Mouse (Mus musculus) testis, postnatal 14 days (tissue): ENCODE results near the gene Pzp.

ENCODE experiments used
- DNase-seq: peaks from one replicate; pipeline ENCODE4 v3.0.0; 2021; ENCODE audit warnings: low spot score

Pzp gene

DNA sequence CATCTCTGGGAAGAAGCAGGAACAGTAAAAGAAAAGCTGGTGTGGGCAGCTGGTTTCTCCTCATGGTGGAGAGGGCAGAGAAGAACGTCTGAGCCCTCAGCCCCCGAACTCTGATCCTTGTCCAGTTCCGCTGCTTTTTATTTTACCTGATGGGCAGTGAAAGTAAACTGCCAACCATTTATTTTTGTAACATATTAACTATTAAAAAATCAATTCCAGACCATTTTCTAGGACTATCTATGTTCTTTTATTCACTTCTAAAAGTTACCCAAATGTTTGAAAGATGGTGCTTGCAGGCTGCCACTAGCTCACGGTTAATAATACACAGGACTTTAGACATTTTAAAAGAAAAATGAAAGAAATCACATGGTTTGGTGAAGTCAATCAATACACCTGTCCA lies at the start of gene Pzp:
Gene Pzp (minus strand): TSS at position 120 of the 400 bp plus-strand sequence.
- no peak for DNase-seq

DNA sequence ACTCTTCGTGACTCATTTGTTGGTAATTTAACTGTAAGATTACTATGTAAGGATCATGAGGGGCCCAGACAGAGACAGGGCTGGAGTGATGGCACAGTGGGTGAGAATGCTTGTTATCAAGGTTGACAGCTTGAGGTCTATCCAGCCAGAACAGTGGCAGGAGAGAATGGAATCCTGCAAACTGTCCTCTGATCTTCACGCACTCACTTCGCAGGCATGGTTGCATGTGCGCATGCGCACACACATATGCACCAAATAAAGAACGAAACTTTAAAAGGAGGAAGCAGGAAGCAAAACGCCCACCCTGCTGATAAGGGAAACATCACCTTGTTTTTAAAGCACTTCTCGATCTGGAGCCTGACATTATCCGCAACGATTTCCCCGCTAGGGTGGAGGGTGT lies 40.1 kb upstream of the Pzp start:
- DNase-seq = no peak

DNA sequence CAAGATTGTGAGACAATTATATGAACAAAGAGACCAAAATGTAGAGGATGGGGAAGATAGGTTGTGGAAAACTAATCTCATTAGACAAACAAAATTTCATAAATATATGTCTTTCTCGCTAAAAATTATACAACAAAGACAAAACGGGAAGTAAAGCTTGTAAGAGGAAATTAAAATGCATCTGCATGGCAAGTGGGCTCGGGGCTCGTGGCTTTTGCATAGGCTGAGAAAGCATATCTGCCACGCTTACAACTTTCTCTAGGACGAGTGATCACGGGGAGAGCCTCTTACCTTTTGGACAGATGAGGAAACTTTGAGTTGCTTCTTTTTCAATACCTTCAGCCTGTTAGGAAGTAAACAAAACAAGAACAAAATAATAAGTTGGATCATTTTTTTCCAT lies 27.5 kb upstream of the Pzp start:
- DNase-seq = no peak

DNA sequence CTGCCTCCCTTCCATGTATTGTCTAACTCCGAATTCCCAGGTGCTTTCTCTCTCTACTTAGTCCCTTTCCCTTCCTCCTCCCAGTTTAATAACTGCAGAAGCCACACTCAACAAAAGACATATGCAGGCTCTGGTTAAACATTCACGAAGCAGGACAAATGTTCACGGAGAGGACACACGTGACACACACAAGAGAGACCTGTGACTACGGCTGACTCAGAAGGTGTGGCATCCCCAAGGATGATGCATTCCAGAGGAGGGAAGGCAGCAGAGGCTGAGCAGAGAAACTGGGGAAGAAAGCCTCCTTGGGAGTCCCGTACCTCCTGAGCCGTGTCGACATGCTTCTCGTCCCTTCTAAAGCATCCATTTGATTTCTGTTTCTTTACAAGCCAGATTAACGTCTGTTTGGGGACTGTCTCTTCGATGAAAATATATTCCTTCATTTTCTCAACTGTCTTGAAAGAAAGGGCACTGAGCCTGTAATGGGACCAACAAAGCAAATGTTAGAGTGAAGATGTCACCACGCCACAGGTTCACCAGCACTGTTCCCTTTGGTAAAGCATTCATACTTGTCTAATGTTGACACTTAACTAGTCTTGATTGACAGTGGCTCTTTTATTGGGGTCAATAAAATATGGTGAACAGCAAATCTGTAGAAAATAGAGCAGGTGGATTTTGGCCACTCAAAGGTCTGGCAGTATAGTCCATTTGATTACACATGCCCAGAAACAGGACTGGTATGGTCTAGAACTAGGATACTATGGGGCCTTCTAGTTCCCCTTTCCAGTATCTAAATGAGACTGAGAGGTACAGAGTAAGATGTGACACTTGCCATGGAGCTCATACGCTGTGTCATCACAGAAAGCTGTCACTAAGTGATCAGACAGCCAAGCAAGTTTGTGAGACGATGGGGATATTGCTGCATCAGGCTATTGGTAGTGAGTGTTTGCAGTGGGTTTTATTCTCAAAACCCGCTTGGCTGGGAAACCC lies 23.2 kb upstream of the Pzp start:
- DNase-seq = no peak

DNA sequence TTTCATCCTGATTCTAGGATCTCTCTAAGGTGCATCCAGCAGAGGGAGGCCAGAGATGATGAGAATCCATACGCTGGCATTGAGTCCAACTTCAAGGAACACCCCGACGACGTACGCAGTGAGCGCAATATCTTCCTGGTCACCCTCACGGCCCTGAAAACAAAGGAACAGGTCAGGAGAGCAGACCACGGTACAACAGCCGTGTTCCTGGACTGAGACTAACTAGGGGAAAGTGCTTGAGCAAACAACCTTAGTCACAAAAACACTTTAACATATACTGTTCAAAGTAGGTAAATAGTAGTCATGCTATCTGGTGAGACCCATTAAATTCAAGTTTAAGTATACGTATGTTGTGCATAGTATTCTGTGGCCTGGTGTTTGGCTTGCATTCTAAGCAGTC lies 22.0 kb upstream of the Pzp start:
- no peak for DNase-seq

DNA sequence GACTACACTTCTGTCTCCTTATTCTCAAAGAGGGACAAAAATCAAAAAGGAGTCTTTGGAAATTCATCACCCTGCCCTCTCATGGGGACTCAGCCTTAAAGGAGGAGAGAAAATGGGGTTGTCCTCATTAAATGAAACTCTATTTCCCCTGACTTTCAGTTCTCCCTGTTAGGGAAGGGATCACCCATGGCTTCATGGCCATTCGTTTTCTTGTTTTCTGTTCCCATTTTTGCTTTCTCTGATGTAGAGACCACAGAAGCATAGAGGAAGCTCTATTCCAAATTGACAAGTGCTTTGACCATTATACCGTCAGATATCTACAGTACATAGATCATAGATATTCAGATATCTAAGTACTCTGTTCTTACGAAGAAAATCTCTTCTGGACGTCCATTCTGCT lies 18.9 kb upstream of the Pzp start:
- DNase-seq = no peak

DNA sequence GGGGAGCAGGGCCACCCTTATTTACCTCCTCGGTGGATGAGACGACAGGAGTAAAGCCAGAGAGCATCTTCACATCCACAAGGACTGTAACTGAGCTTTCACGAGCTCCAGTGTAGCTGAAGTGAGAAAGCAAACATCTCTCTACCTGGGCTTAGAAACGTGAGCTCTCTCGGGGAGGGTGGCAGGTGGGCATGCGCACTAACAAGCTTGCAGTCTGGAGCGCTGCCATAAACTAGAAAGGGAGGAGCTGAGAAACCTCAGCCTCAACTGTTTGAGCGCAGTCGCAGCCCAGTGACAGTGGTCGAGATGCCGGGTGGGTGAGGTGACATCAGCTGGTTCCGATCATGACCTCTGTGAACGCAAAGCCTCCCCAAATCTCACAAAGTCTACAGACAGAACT lies 16.7 kb upstream of the Pzp start:
- DNase-seq = no peak

DNA sequence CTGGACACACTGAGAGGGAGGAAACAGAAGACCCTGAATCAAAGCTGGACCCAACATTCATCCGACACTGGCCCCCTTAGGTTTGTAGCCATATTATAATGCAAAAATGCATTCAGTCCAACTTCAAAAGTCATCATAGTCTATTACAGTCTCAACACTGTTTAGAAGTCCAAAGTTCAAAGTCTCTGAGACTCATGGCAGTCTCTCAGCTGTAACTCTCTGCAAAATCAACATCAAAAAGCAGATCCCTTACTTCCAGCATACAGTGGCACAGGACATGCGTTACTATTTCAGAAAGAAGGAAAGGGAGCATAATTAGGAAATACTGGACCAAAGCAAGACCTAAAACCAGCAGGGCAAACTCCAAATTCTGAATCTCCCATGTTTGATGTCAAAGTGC lies 8.7 kb upstream of the Pzp start:
- DNase-seq = no peak

DNA sequence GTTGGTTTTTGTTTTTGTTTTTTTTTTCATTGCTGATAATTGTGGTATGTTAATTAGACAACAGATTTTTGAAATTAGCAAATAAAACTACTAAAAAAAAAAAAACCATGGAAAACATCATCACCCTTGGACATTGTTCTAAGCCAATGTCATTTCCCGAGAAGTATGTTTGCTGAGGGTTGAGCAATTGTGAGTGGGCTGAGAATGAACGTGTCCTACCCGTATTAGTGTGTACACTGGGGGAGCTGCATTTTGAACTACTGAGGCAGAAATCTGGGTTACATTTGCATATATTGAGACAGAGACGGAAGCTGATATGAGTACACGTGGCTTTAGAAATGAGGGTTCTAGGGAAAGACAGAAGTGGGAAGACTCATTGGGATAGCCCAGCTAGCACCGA lies 6.8 kb upstream of the Pzp start:
- DNase-seq = no peak

DNA sequence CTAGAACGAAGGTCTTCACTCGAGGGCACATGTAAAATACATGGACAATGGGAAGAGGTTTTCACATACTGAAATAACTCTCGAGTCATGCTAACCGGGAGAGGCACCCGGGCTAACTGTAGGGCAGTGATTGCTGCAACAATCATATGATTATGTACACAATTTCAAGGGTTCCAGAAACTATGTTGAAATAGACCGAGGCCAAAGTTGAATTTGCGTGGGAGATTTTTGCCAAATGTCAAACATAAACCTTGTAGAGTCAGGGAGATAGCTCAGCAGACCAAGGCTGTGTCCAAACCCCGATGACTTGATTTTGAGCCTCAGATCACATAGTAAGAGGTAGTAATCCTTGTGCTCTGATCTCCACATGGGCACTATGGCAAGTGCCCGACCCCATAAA lies 6.2 kb upstream of the Pzp start:
- DNase-seq = no peak

DNA sequence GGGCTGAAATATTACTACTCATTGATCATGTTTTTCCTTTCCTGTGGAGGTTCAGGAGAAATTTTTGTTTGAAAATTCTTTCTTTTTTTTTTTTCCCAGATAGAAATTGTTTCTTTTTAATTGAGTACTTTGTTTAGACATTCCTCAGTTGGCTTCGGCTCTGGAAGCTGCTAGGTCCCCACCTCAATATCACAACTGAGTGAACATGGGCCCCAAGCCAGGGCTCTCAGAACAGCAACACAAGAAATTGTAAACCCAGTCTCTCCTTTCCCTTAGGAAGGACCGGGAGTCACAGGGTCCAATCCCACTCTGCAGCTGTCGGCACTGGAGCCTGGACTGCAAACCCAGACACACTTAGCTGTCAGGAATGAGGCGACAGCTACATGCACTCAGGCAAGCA lies 2.0 kb upstream of the Pzp start:
- DNase-seq = no peak

DNA sequence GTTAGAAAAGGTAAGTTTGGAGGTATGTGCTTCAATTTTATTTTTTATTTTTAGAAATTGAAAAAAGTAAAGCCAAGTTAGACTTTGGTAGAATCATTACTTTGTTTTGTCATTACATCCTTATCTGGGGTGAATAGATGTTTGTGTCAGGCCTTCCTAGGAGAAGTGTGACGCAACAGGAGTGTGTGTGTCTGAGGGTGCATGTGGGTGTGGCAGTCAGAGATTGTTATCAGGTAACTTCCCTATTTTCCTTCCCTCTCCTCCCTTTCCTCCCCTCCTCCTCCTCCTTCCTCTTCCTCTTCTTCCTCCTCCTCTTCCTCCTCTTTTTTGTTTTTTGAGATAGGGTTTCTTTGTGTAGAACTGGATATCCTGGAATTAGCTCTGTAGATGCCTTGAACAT lies 590 bp upstream of the Pzp start:
- DNase-seq = no peak

DNA sequence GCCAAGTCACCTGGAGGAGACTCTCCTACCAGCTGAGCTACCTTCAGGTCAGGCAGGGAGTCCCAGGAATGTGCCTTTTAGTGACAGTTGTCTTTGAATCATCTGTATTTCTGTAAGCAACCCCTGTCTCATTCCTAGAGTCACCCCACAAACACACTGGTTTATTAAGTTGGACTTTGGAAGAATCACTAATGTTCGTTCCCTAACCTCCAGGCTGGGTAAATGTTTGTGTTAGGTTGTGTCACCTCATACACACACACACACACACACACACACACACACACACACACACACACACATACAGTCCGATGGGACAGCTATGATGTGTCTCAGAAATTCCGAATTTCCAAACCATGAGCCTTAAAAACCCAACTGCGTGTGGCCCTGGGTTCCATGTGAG lies 719 bp downstream of the Pzp start:
- no peak for DNase-seq

DNA sequence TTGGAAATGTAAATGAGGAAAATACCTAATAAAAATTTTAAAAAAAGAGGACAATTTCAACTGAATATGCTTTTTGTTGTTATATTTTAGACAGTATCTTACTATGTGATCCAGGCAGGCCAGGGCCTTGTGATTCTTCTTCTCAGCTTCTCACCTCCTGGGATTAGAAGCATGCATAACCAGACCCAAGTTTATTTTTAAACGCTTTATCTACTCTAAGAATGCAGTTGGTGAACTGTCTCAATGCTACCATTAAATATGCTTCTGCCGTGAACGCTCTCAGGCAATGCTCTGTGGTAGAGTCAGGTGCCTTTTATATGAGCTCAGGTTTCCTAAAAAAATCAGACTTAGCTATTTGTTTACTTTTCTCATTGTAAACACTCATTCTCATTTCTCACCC lies 3.2 kb downstream of the Pzp start:
- no peak for DNase-seq

DNA sequence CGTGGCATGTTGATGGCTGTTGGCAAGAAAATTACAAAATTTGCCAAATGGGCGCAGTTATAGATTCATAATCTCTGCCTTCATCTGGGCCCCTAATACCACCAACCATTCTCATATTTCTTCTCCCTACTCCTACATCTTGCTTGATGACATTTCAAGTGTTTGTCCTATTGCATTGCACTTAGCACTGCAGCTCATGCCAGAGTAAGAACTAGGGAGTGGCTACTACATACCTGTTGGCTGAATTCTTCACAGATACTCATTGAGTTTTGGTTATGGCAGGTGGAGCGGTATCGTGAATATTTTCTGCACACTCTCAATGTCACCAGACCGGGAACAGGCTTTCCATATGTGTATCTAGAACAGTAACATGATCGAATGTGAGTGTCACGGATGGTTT lies 7.4 kb downstream of the Pzp start:
- no peak for DNase-seq

DNA sequence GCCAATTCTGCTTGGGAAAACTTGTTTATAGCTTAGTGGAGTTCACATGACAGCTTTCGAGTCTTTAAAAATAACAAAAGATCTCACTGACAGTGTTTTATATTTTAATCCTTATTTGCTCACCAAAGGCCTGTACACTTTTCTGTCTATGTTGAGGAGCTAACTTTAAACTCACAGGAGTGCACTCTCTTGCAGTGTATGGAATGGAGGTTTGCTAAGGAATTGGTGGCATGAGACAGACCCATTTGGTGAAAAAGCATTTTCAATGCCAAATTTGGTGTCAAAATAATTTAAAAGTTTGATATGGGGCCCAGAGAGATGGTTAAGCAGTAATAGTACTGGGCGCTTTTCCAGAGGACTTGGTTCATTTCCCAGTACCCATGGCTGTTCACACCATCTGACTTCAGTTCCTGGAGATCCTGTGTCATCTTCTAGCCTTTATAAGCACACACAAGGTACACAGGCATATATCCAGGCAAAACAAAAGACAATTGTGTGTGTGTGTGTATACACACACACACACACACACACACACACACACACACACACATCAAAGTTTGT lies 20.8 kb downstream of the Pzp start:
- DNase-seq = no peak

DNA sequence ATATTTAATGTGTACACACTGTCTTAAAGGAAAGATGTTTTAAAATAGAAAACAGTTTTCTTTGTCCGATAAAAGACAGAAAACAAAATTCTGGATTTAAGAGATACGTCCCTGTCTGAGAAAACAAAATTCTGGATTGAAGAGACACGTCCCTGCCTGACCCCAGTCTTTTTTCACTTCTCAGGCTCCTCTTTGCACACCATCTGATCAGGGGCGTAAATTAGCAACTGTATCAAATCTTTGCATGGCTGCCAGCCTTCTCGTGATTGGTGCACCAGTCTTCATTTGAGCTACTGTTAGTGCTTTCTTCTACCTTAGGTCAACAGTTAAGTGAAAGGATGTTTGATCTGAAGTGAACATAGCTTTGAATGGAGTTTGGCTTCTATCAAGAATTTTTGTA lies 21.8 kb downstream of the Pzp start:
- peak; percentile 47 for DNase-seq

DNA sequence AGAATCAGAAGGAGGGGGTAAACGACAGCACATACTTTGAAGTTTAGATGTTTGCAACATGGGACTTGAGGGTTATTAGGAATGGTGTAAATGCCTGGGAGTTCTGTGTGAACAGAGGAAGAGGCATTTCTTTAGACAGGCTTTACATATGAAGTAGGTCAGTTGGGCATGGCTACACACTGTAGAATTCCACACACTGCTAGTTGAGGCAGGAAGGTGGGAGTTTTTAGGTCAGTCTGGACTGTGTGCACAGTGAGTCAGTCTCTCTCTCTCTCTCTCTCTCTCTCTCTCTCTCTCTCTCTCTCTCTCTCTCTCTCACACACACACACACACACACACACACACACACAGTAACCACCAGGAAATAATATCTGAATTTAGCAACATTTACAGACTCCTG lies 31.2 kb downstream of the Pzp start:
- DNase-seq = no peak

DNA sequence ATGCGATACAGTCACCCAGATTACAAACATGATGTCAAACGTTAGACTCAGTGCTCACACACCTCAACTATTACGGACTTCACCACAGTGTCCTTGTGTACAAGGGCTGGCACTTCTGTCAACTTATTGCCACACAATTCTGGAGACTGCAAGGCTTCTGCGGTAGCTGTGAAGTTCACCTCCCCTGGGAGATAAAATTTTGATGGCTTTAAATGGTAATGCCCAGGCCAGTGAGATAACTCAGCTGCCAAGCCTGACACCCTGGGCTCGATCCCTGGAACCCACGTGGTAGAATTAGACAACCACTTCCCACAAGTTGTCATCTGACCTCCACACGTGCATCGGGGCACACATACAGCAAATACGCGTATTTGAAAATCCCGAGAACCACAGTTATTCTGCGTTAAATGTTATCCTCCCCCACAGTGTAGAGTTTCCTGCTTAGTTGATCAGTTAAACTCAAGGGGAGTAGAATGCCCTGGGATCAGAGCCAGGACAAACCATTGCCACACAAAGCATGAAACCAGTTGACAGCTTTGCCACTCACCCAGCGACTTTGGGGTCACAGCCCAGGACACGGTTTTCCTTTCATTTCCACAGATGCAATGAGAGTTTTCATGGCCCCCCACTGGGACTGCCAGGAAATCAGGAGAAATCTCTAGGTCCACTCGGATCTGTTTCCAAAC lies 31.7 kb downstream of the Pzp start:
- DNase-seq = no peak

DNA sequence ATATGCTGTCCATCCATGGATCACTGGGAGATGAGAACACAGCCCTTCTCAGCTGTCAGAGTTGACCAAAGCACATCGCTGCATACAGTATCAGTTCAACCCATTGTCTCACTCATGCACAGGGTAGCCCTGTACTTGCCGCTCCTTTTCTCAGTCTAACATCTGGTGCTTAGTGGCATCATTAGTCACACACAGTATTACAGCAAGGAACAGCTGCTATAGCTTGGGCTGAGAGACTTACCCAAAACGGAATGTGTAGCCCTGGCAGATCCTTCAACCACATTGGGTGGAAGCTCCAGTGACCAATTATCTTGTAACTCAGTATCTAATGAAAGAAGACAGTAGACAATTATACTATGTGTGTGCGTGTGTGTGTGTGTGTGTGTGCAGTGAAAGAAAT lies 34.6 kb downstream of the Pzp start:
- DNase-seq = no peak

DNA sequence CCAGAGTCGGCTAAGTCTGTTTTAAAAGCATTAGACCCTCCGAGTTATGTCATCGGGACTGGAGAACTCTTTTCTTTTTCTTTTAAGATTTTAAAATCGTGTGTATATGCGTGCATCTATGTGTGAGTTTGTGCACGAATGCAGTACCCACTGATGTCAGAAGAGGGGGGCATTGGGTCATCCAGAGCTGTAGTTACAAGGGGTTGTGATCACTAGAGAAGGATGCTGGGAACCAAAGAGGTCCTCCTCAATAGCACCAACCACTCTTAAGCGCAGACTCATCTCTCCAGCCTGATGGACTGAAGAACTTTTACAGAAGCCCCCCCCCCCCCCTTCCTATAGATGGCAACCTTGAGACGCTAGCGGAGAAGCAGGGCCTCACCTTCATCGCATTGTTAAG lies 36.4 kb downstream of the Pzp start:
- DNase-seq = no peak

DNA sequence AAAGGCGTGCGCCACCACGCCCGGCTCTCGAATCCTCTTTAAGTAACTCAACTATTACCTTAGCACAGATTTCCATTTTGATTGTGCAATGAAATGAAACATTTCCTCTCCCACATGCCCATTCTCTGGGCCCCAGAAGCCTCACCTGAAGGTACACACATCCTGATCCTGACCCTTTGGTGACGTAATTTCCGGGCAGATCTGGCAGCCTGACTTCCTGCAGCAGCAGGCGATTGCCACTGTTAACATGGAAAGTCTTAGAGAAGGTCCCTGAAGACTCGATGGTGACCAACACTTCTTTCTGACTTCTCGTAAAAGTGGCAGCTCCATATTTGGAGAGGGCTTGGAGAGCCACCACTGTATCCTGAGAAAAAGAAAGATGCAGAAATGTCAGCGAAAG lies 38.8 kb downstream of the Pzp start:
- DNase-seq = no peak
